Mouse (Mus musculus) limb, embryonic 11.5 days (tissue): ENCODE measurements at regions not wholly inside any gene's neighbourhood (a gene's known extent, or its start where the extent isn't known, plus 50 kb on each side); places are given as distances from the start of the nearest gene placed in this dataset.

Experiments used
- ATAC-seq: fragments of 200-750 bp; cut with Nextera tagmentation; 2 replicates; pipeline ENCODE4 v1.8.0; 2017; ENCODE audit warnings: low read depth; ENCODE audit not compliant: insufficient number of reproducible peaks, low FRiP score, low TSS enrichment
- DNase-seq: peaks from one replicate; pipeline ENCODE4 v3.0.0-alpha.2; 2015; ENCODE audit warnings: low spot score
- H3K27ac ChIP-seq: fragments of 300-500 bp; sonication (generic); replicated peaks from 2 replicates; pipeline ENCODE4 v1.5.1; 2014; ENCODE audit warnings: low read depth, mild to moderate bottlenecking, low read length
- H3K27me3 ChIP-seq: fragments of 300-500 bp; sonication (generic); 2 replicates; pipeline ENCODE4 v1.6.1; 2014; ENCODE audit warnings: mild to moderate bottlenecking, low read length, mixed read lengths; ENCODE audit not compliant: control insufficient read depth, insufficient read depth
- H3K36me3 ChIP-seq: fragments of 300-500 bp; sonication (generic); 2 replicates; pipeline ENCODE4 v1.6.1; 2014; ENCODE audit warnings: mild to moderate bottlenecking, low read length, moderate library complexity, mixed read lengths; ENCODE audit not compliant: control insufficient read depth, insufficient read depth
- H3K4me1 ChIP-seq: fragments of 300-500 bp; sonication (generic); 2 replicates; pipeline ENCODE4 v1.6.1; 2014; ENCODE audit warnings: low read length, mixed read lengths; ENCODE audit not compliant: control insufficient read depth, insufficient read depth
- H3K4me2 ChIP-seq: fragments of 300-500 bp; sonication (generic); 2 replicates; pipeline ENCODE4 v1.6.1; 2014; ENCODE audit warnings: low read depth, mild to moderate bottlenecking, moderate library complexity; ENCODE audit not compliant: severe bottlenecking
- H3K4me3 ChIP-seq: fragments of 300-500 bp; sonication (generic); 2 replicates; pipeline ENCODE4 v1.5.1; 2014; ENCODE audit warnings: low read depth, low read length
- H3K9ac ChIP-seq: fragments of 300-500 bp; sonication (generic); 2 replicates; pipeline ENCODE4 v1.6.1; 2014; ENCODE audit warnings: mild to moderate bottlenecking, low read length
- H3K9me3 ChIP-seq: fragments of 300-500 bp; sonication (generic); 2 replicates; pipeline ENCODE4 v1.6.1; 2016; ENCODE audit warnings: low read length; ENCODE audit not compliant: control insufficient read depth
- WGBS: fragments of 180-500 bp; shearing (Covaris S2); extraction: QIAGEN DNeasy Blood & Tissue Kit; methylation state at CpG from one replicate; pipeline ENCODE4 v1.1.7; 2014; 5-methylcytosine and 5-hydroxymethylcytosine counted together

DNA sequence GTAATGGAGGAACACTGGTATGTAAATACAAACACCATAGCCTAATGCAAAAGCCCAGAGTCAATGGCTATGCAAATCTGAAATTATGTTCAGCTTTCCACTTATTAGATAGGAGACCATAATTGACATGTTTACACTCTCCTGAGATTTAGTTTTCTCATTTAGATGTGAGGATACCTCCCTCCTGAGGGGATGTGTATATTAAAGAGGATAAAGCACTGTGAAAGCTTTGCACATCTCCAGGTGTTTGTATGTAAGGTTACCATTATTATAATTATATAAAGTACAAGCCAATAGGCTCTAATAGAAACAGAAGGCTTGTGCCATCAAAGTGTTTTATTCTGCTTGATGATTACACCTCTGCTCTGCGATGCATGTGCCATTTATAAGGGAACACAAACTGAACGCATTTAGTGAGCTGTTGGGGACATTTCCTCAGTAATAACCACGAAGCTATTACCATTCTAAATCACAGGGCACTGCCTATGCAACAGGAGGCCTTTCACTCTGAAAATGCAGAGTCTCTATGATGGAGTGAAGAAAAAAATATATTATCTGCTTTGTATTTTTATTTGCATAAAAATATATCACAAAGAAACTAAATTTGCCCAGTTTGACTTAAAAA lies 328.8 kb downstream of the Htr7 start:
- no peaks in the 10 kb centered on the region for H3K36me3 ChIP-seq
- H3K9me3 ChIP-seq, result no peaks in the 10 kb centered on the region
- DNase-seq (no peak), ATAC-seq (no peak)
- no peak overlapping the region for H3K27ac ChIP-seq
- no peak overlapping the region for H3K4me3 ChIP-seq
- H3K4me2 ChIP-seq, result no peak overlapping the region
- no peaks in the 10 kb centered on the region for H3K27me3 ChIP-seq
- no peaks in the 10 kb centered on the region for H3K4me1 ChIP-seq
- WGBS, result 69% methylated on average over 3 of the region's 3 CpGs
- no peak overlapping the region for H3K9ac ChIP-seq
